Comparison of ENCODE assay signal across 14 mouse cellular contexts in genomic region chr7:110739764-110740163, GRCm38 (mm10). TPM values are rescaled to one million over a fixed set of nuclear protein-coding genes. Genes with fewer than 3 reads are reported as not detected.
DNase-seq lines count a peak whose midpoint lies in the region; ATAC-seq and TF ChIP-seq lines count a peak whose summit lies in the region.
"Had no signal": no experiment of that assay in that cellular context is flagged by ENCODE, and none has a peak within 500 bp of the region (broad histone marks: within the 10 kb centered on the region; RNA-seq: fewer than 3 reads in every experiment).

No protein-coding gene starts in this region.

- peaks cover 18% of the 10 kb centered on the region for H3K4me1 ChIP-seq in forebrain, embryonic 10.5 days
- 0 out of 2 replicates have a peak, but pooled peaks cover 2% of the 10 kb centered on the region for H3K4me1 ChIP-seq in forebrain, embryonic 11.5 days (replicated peaks; ENCODE audit: control insufficient read depth, insufficient read depth, low read length)
- H3K4me1 ChIP-seq in brown adipose tissue, adult 24 weeks (ENCODE audit: control insufficient read depth, insufficient read depth, insufficient read length, low read length): peaks cover 3% of the 10 kb centered on the region; the same call in 1 of the 2 replicates
- 0 out of 2 replicates have a peak, but pooled peaks cover 2% of the 10 kb centered on the region for H3K4me1 ChIP-seq in midbrain, embryonic 16.5 days (ENCODE audit: control insufficient read depth, insufficient read depth, low read length)

- H3K36me3 ChIP-seq in forebrain, embryonic 10.5 days (replicated peaks): no peaks in the 10 kb centered on the region
- H3K36me3 ChIP-seq in forebrain, embryonic 11.5 days (ENCODE audit: control insufficient read depth, insufficient read depth, low read length): no peaks in the 10 kb centered on the region
- H3K36me3 ChIP-seq in midbrain, embryonic 16.5 days (ENCODE audit: control insufficient read depth, insufficient read depth, low read length): no peaks in the 10 kb centered on the region

- TF ChIP-seq CTCF in layer of hippocampus, adult 2 months (conservative IDR thresholded peaks at IDR 0.05): no peak

- no peaks in the 10 kb centered on the region for H3K9me3 ChIP-seq in forebrain, embryonic 10.5 days
- H3K9me3 ChIP-seq in forebrain, embryonic 11.5 days (ENCODE audit: control insufficient read depth, low read length): no peaks in the 10 kb centered on the region
- H3K9me3 ChIP-seq in midbrain, embryonic 16.5 days (replicated peaks; ENCODE audit: control insufficient read depth, low read length, poor library complexity, severe bottlenecking): no peaks in the 10 kb centered on the region

- no peak for ATAC-seq in forebrain, embryonic 11.5 days (replicated peaks; ENCODE audit: low FRiP score)
- ATAC-seq in midbrain, embryonic 16.5 days: peak; percentile 17; the same call in 1 of the 2 replicates

- H3K27me3 ChIP-seq in forebrain, embryonic 10.5 days (ENCODE audit: poor library complexity, severe bottlenecking): no peaks in the 10 kb centered on the region
- H3K27me3 ChIP-seq in forebrain, embryonic 11.5 days (ENCODE audit: control insufficient read depth, insufficient read depth, low read length): no peaks in the 10 kb centered on the region
- no peaks in the 10 kb centered on the region for H3K27me3 ChIP-seq in midbrain, embryonic 16.5 days (ENCODE audit: control insufficient read depth, insufficient read depth, low read depth, low read length)

- H3K4me3 ChIP-seq in forebrain, embryonic 10.5 days: no peak overlapping the region
- no peak overlapping the region for H3K4me3 ChIP-seq in forebrain, embryonic 11.5 days (ENCODE audit: low read depth, low read length)
- no peak overlapping the region for H3K4me3 ChIP-seq in layer of hippocampus, adult 2 months
- H3K4me3 ChIP-seq in brown adipose tissue, adult 24 weeks (ENCODE audit: insufficient read depth, low read depth, low read length): no peak overlapping the region
- H3K4me3 ChIP-seq in midbrain, embryonic 16.5 days (ENCODE audit: low read depth, low read length): no peak overlapping the region
- H3K4me3 ChIP-seq: heart, adult 2 months had no signal

- no peak for DNase-seq in forebrain, embryonic 10.5 days (ENCODE audit: extremely low spot score, low spot score)
- no peak for DNase-seq in forebrain, embryonic 11.5 days (ENCODE audit: low spot score)
- no peak for DNase-seq in layer of hippocampus, adult 2 months (ENCODE audit: low spot score in 2 of 2)
- no peak for DNase-seq in layer of hippocampus, adult 18-20 months (ENCODE audit: low spot score in 2 of 2)
- DNase-seq in left cerebral cortex, adult 8-10 months (ENCODE audit: low spot score in 2 of 2): no peak
- DNase-seq in testis, postnatal 10 days (ENCODE audit: low spot score): no peak
- DNase-seq: cerebellum, adult 9-10 months; heart, adult 2 months; heart, postnatal 14 days; kidney, adult 11 months; right cerebral cortex, postnatal 25 days; thymus, postnatal 14 days had no signal

- H3K9ac ChIP-seq in forebrain, embryonic 11.5 days (ENCODE audit: low read length): no peak overlapping the region
- no peak overlapping the region for H3K9ac ChIP-seq in midbrain, embryonic 16.5 days (ENCODE audit: low read depth, low read length)

- H3K4me2 ChIP-seq in forebrain, embryonic 11.5 days (ENCODE audit: low read depth, low read length, severe bottlenecking): no peak overlapping the region
- no peak overlapping the region for H3K4me2 ChIP-seq in midbrain, embryonic 16.5 days (ENCODE audit: low read length)

- WGBS in forebrain, embryonic 10.5 days: 61% methylated on average over 5 of the region's 5 CpGs
- 56% methylated on average over 5 of the region's 5 CpGs for WGBS in forebrain, embryonic 11.5 days
- WGBS in midbrain, embryonic 16.5 days: 38% methylated on average over 5 of the region's 5 CpGs

- 0 out of 2 replicates have a peak overlapping the region, but pooled peaks have one; percentile 8 for H3K27ac ChIP-seq in forebrain, embryonic 10.5 days
- H3K27ac ChIP-seq in forebrain, embryonic 11.5 days (ENCODE audit: low read depth, low read length): no peak overlapping the region
- H3K27ac ChIP-seq in layer of hippocampus, adult 2 months: peak overlapping the region; percentile 36; the same call in 1 of the 2 replicates
- peak overlapping the region; percentile 21; the same call in 1 of the 2 replicates for H3K27ac ChIP-seq in brown adipose tissue, adult 24 weeks (replicated peaks; ENCODE audit: low read depth, low read length)
- H3K27ac ChIP-seq in midbrain, embryonic 16.5 days (ENCODE audit: low read length): no peak overlapping the region
- H3K27ac ChIP-seq: heart, adult 2 months had no signal

RNA-seq across cellular contexts. Expression of gene Ampd3, which starts 28.2 kb away (rescaled TPM):
- polyA plus RNA-seq in forebrain, embryonic 10.5 days (2016; fragmentation: Nextera tagmentation; extraction: Ambion mirVana): 1.2 and 1.5 TPM in 2 replicates
- polyA plus RNA-seq in forebrain, embryonic 11.5 days (2014; fragmentation: Nextera tagmentation; extraction: Ambion mirVana): 1.6 and 1.9 TPM in 2 replicates
- total RNA-seq in layer of hippocampus, adult 2 months (2021): 10 to 100 TPM; 20.8 to 25.1 TPM
- total RNA-seq in layer of hippocampus, adult 18-20 months (2021): 10 to 100 TPM; 23.8 to 24.5 TPM
- polyA plus RNA-seq in brown adipose tissue, adult 24 weeks (2012; ENCODE audit: insufficient read depth, insufficient read length, missing spikeins): 22.4 and 30.0 TPM in 2 replicates
- polyA plus RNA-seq in midbrain, embryonic 16.5 days (2015; fragmentation: Nextera tagmentation; extraction: Ambion mirVana): 10.3 and 13.9 TPM in 2 replicates
- total RNA-seq in left cerebral cortex, adult 8-10 months (2022): 10 to 100 TPM; 22.9 to 33.5 (median 29.5) TPM

Comparison
In these comparisons a context has a peak if more than half of its experiments do, and no peak if none do; other contexts are left out.
1. H3K27ac ChIP-seq: peak in forebrain, embryonic 10.5 days (single experiment), layer of hippocampus, adult 2 months (single experiment) and brown adipose tissue, adult 24 weeks (single experiment); none in forebrain, embryonic 11.5 days (single experiment) and midbrain, embryonic 16.5 days (single experiment).